Mouse (Mus musculus) small intestine, adult 2 months (tissue): ENCODE data around the gene Foxn2.

Source experiments
- CTCF ChIP-seq: fragments of 200-500 bp; IDR thresholded peaks from 2 replicates; pipeline ENCODE4 v1.5.1; 2012; ENCODE audit warnings: low read depth, mild to moderate bottlenecking, control low read depth, inconsistent platforms, low read length, moderate library complexity, mixed read lengths; ENCODE audit not compliant: insufficient replicate concordance, insufficient read length; ENCODE audit errors: extremely low read depth
- POLR2A ChIP-seq: fragments of 200-500 bp; IDR thresholded peaks from 2 replicates; pipeline ENCODE4 v1.6.1; 2012; ENCODE audit warnings: low read depth, mild to moderate bottlenecking, control low read depth, inconsistent platforms, low read length, moderate library complexity

DNA sequence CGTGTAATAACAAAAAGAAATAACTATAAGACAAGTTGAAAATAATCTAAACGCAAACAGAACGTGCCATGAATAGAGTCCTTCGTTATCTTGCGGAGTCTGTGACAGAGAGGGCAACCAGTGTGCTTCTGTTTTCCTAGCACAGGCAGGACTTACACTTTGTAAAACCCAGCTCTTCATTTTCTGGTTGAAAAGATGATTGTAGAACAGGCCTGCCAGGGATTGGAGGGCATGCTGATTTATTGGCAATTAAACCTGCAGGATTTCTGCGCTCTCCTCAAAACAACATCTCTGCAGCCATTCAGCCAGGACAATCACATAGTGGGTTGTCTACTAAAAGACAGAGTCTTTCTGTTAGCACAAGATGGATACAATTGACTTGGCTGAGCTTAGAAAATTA is 40.4 kb upstream of the Foxn2 start:
- TF ChIP-seq CTCF (no peak), POLR2A (no peak)
